Mouse (Mus musculus) myocyte (in vitro differentiated cells): ENCODE data around the gene St3gal5. TPM values are rescaled to one million over a fixed set of nuclear protein-coding genes. Genes with fewer than 3 reads are reported as not detected.
A peak's percentile ranks its signal among the peaks of the same experiment; 100 is the strongest.

Source experiments
- H3K27me3 ChIP-seq: one replicate; pipeline ENCODE4 v1.6.1; 2011; ENCODE audit not compliant: control insufficient read depth, insufficient read depth, insufficient read length
- H3K36me3 ChIP-seq: one replicate; pipeline ENCODE4 v1.6.1; 2011; ENCODE audit not compliant: control insufficient read depth, insufficient read depth
- H3K4me2 ChIP-seq: one replicate; pipeline ENCODE4 v1.6.1; 2011; ENCODE audit warnings: low read depth, control low read depth
- H3K4me3 ChIP-seq: one replicate; pipeline ENCODE4 v1.5.1; 2011; ENCODE audit warnings: mild to moderate bottlenecking, control low read depth, moderate library complexity
- H3K79me2 ChIP-seq: one replicate; pipeline ENCODE4 v1.6.1; 2011; ENCODE audit not compliant: control insufficient read depth, insufficient read depth
- H3ac ChIP-seq: one replicate; pipeline ENCODE4 v1.6.1; 2011; ENCODE audit not compliant: control insufficient read depth, insufficient read length
- CEBPB ChIP-seq: IDR thresholded peaks from 2 replicates; pipeline ENCODE4 v1.6.1; 2011; ENCODE audit warnings: mild to moderate bottlenecking, moderate library complexity; ENCODE audit not compliant: poor library complexity, insufficient read depth, severe bottlenecking
- E2F4 ChIP-seq: IDR thresholded peaks from one replicate; pipeline ENCODE4 v1.6.1; 2011; ENCODE audit warnings: mild to moderate bottlenecking, control low read depth, moderate library complexity; ENCODE audit not compliant: insufficient read depth
- MAX ChIP-seq: IDR thresholded peaks from one replicate; pipeline ENCODE4 v1.6.1; 2011; ENCODE audit warnings: low read depth, mild to moderate bottlenecking, control low read depth
- MYOD1 ChIP-seq, 3 experiments: IDR thresholded peaks; one replicate each; pipeline ENCODE4 v1.6.1; 2011; ENCODE audit warnings: control low read depth in 2 of 3, low read depth in 2 of 3, mild to moderate bottlenecking in 2 of 3, moderate library complexity in 1 of 3; ENCODE audit not compliant: insufficient read length in 2 of 3, control insufficient read depth in 1 of 3
- MYOG ChIP-seq, 3 experiments: IDR thresholded peaks; one replicate each; pipeline ENCODE4 v1.6.1; 2011; ENCODE audit warnings: control low read depth in 2 of 3, low read depth in 2 of 3, mild to moderate bottlenecking in 2 of 3; ENCODE audit not compliant: insufficient read length in 2 of 3, control insufficient read depth in 1 of 3, insufficient read depth in 1 of 3
- POLR2A ChIP-seq: IDR thresholded peaks from one replicate; pipeline ENCODE4 v1.6.1; 2011; ENCODE audit warnings: low read depth, mild to moderate bottlenecking, control low read depth, moderate library complexity; ENCODE audit not compliant: insufficient read length
- POLR2AphosphoS2 ChIP-seq: IDR thresholded peaks from one replicate; pipeline ENCODE4 v1.6.1; 2011; ENCODE audit warnings: low read depth, control low read depth; ENCODE audit not compliant: insufficient read length
- REST ChIP-seq: IDR thresholded peaks from one replicate; pipeline ENCODE4 v1.6.1; 2011; ENCODE audit warnings: mild to moderate bottlenecking, control low read depth, moderate library complexity; ENCODE audit not compliant: insufficient read depth, insufficient read length
- SRF ChIP-seq: IDR thresholded peaks from one replicate; pipeline ENCODE4 v1.6.1; 2011; ENCODE audit warnings: low read depth; ENCODE audit not compliant: control insufficient read depth, insufficient read length
- TCF12 ChIP-seq: IDR thresholded peaks from one replicate; pipeline ENCODE4 v1.6.1; 2011; ENCODE audit warnings: mild to moderate bottlenecking, control low read depth; ENCODE audit not compliant: poor library complexity, insufficient read depth, severe bottlenecking
- TCF3 ChIP-seq: IDR thresholded peaks from one replicate; pipeline ENCODE4 v1.6.1; 2011; ENCODE audit warnings: low read depth, control low read depth; ENCODE audit not compliant: insufficient read length
- USF1 ChIP-seq: IDR thresholded peaks from one replicate; pipeline ENCODE4 v1.6.1; 2011; ENCODE audit warnings: low read depth, mild to moderate bottlenecking, control low read depth, moderate library complexity
- polyA plus RNA-seq: library from polyadenylated mRNA; unstranded; fragments of >200 nt; fragmentation: generic; extraction: Trizol; gene quantifications from one replicate; pipeline ENCODE4 v1.2.1, GENCODE M21; 2012; ENCODE audit warnings: missing spikeins

The St3gal5 gene
- polyA plus RNA-seq, 1 experiment = 94.5 TPM

- Histone ChIP-seq H3K27me3 (no peaks in the 10 kb centered on the region), H3K4me2 (no peak overlapping the region)
- no peak for TF ChIP-seq USF1
- TF ChIP-seq CEBPB = no peak
- no peak for TF ChIP-seq SRF
Observed at GRCm38 (mm10) chr6:72161751-72162150, 64.4 kb downstream of the St3gal5 start.

GRCm38 (mm10) chr6:72162155-72162890 is 64.9 kb downstream of the St3gal5 start:
- no peaks in the 10 kb centered on the region for H3K79me2 ChIP-seq
- H3K4me3 ChIP-seq = no peak overlapping the region
- H3K4me2 ChIP-seq = peak overlapping the region; percentile 13
- no peaks in the 10 kb centered on the region for H3K36me3 ChIP-seq
- H3K27me3 ChIP-seq = no peaks in the 10 kb centered on the region
- no peak overlapping the region for H3ac ChIP-seq
- TF ChIP-seq USF1 = no peak
- no peak for TF ChIP-seq TCF3
- no peak for TF ChIP-seq CEBPB
- TF ChIP-seq MYOG (IDR thresholded peaks at IDR 0.05; ENCODE audit: control insufficient read depth in 1 of 3, insufficient read depth in 1 of 3, insufficient read length in 2 of 3, low read depth in 2 of 3) = no peak
- TF ChIP-seq MAX = no peak
- no peak for TF ChIP-seq SRF
- no peak for TF ChIP-seq TCF12
- TF ChIP-seq POLR2A = no peak
- TF ChIP-seq POLR2AphosphoS2 = no peak
- no peak for TF ChIP-seq E2F4

More at GRCm38 (mm10) chr6:72161751-72162150, 64.4 kb downstream of the St3gal5 start:
- no peak overlapping the region for H3K4me3 ChIP-seq
- H3ac ChIP-seq = no peak overlapping the region
- H3K36me3 ChIP-seq = no peaks in the 10 kb centered on the region
- H3K79me2 ChIP-seq = no peaks in the 10 kb centered on the region

GRCm38 (mm10) chr6:72164321-72165275 is 67.2 kb downstream of the St3gal5 start:
- H3K36me3 ChIP-seq = no peaks in the 10 kb centered on the region
- no peaks in the 10 kb centered on the region for H3K79me2 ChIP-seq
- TF ChIP-seq MYOG (IDR thresholded peaks at IDR 0.05; ENCODE audit: control insufficient read depth in 1 of 3, insufficient read depth in 1 of 3, insufficient read length in 2 of 3, low read depth in 2 of 3) (peak in 1 of 3 experiments; percentile 24), CEBPB (no peak), MYOD1 (IDR thresholded peaks at IDR 0.05; ENCODE audit: control insufficient read depth in 1 of 3, insufficient read length in 2 of 3, low read depth in 2 of 3) (peak in 2 of 3 experiments; percentile 3 to 47)
- peak overlapping the region; percentile 48 for H3K4me2 ChIP-seq
- H3K4me3 ChIP-seq = no peak overlapping the region
- no peak overlapping the region for H3ac ChIP-seq
- H3K27me3 ChIP-seq = no peaks in the 10 kb centered on the region

- Histone ChIP-seq H3K27me3 (no peaks in the 10 kb centered on the region), H3ac (no peak overlapping the region), H3K79me2 (no peaks in the 10 kb centered on the region), H3K4me3 (no peak overlapping the region), H3K4me2 (no peak overlapping the region), H3K36me3 (no peaks in the 10 kb centered on the region)
- TF ChIP-seq USF1 (no peak), CEBPB (no peak), REST (no peak), MAX (no peak), SRF (no peak), E2F4 (no peak), POLR2A (no peak)
Observed at GRCm38 (mm10) chr6:72165907-72166306, 68.5 kb downstream of the St3gal5 start.

GRCm38 (mm10) chr6:72171391-72171790 is 74.0 kb downstream of the St3gal5 start:
- TF ChIP-seq TCF12 (no peak), MYOD1 (IDR thresholded peaks at IDR 0.05; ENCODE audit: control insufficient read depth in 1 of 3, insufficient read length in 2 of 3, low read depth in 2 of 3) (no peak), MAX (no peak), REST (no peak), SRF (no peak), POLR2AphosphoS2 (no peak)
- no peaks in the 10 kb centered on the region for H3K36me3 ChIP-seq

More at GRCm38 (mm10) chr6:72171391-72171790, 74.0 kb downstream of the St3gal5 start:
- H3K79me2 ChIP-seq = no peaks in the 10 kb centered on the region
- no peak overlapping the region for H3ac ChIP-seq
- H3K4me3 ChIP-seq = no peak overlapping the region
- no peak overlapping the region for H3K4me2 ChIP-seq
- H3K27me3 ChIP-seq = no peaks in the 10 kb centered on the region
